Mouse (Mus musculus) frontal cortex, adult 2 months (tissue): ENCODE results near the gene Filip1l. TPM values are rescaled to one million over a fixed set of nuclear protein-coding genes. Genes with fewer than 3 reads are reported as not detected.

Experiments used
- DNase-seq, 2 experiments: peaks; one replicate each; pipeline ENCODE4 v3.0.0; 2022; ENCODE audit warnings: low spot score in 1 of 2; ENCODE audit errors: extremely low spot score in 1 of 2
- polyA plus RNA-seq: library from polyadenylated mRNA; depleted of rRNA; stranded (reverse); fragments of >200 nt; gene quantifications from 2 replicates; pipeline ENCODE4 v1.2.3, GENCODE M21; 2012; rRNA removed

The Filip1l gene
- polyA plus RNA-seq, result 10.6 and 10.9 TPM in 2 replicates

DNA sequence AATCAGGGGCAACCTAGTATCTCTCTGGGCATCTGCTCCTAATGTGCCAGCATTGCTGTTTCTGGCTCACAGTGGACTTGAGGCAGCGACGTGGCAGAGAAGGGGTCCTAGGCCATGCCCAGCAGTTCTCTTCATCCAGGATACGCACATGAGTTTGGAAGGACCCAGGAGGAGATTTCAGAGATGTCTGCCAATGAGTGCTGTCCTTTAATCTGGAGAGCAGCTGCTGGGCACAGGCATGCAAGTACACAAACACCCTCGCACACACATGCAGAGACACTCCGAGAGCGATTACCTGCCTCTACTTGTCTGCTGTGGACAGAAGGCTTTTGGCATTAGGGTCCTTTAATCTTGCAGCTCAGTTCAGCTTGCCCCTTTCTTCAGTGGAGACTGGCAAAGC lies at the start of gene Filip1l:
Filip1l (plus strand) TSS at position 343 of the 400 bp plus-strand sequence.
- no peak for DNase-seq

DNA sequence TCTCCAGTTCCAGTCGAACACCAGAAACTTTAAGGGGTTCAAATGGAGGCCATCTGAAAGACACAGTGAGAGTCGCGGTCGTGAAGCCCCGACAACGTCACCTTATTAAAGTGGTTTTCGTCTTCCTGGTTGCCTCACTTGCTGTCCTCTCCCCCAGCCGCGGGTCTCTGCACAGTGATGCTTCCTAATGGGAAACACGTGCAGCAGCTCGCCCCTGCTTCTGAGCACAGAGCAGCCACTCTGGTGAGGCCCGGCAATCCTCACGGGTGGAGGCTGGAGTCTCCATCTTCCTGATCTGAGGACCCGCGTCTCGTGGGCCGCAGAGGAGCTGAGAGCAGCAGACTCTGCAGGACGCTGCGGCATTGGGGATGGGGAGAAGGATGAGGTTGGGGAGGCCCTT lies 49.2 kb upstream of the Filip1l start:
- no peak for DNase-seq

DNA sequence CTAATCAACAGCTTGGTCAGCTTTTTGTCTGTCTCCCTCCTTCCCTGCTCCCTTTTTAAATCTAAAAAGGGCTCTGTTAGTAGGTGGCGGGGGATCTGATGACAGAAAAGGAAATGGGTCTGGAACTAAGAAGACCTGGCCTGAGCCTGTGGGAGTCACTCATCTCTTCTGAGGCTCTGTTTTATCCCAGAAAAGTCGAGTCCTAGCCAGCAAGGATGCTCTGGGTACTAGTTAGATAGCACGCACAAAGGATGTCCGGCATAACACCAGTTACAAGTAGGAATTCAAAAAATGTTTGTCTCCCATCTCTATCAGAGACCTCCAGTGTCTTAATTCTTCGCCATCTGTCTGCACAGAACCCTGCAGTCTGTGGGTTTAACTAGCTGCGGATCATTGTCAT lies 47.4 kb upstream of the Filip1l start:
- no peak for DNase-seq

DNA sequence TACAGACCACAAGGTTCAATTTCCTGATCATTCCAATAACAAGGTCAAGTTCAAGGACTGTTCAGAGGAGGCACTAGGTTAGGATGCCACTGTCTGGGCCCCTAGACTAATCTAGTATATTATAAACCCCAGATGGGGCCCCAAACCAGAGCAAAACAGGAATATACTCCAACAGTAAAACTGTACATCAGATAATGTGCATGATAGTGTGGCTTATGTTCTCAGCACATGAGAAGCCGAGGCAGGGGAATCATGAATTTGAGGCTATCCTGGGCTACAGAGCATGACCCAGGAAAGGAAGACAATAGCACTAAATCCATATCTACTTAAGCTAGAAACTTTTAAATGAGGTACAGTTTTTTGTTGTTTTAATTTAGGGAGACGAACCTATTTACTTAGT lies 40.8 kb upstream of the Filip1l start:
- no peak for DNase-seq

DNA sequence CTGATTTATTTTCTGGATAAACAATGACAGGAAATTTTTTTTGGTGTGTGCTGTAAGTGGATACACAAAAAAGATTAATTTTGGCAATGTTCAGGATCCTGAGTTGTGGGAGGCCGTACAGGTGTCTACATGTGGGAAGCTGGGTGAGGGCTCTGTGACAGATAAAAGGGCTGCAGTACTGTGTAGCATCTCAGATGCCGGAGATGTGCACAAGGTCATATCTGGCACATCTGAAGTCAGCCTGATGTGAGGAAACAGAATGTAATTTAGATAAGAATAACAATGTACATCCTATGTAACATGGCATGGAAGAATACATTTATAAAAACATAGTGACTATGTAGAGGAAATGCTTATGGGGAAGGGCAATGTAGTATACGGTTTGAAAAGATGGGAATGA lies 39.4 kb upstream of the Filip1l start:
- no peak for DNase-seq

DNA sequence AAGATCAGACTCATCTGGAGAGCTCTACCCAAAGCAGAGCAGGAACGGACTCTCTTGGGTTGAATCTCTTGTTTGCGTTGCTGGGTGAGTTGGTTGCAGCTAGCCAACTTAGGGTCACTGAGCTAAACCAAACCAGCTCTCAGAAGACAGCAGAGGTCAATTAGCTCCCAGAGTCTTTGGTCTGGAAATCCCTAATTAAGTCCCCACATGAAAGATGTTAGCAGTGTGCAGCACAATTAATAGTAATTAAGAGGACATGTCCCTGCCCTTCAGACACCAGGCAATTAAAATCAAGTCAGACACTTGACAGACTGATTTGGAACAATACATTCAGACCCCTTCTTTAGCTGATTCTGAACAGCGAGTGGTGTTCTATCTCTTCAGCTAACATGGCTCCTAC lies 38.7 kb upstream of the Filip1l start:
- DNase-seq, result no peak

DNA sequence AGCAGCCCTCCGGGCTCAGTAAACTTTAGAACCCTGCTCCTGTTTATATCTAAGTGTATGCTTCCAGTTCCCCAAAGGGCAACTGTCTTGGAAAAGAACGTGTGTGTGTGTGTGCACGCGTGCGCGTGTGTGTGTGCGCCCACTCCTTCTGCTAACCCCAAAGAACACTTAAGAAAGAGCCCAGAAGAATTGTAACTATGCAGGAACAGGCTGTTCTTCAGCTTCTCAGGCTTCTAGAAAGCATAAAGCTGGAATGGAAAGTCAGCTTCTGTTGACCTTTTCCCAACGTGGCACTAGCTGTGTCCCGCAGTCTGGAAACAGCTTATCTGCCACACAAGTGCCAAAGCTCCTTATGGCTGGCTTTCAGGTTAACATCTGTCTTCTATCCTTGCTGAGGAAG lies 37.9 kb upstream of the Filip1l start:
- DNase-seq, result no peak

DNA sequence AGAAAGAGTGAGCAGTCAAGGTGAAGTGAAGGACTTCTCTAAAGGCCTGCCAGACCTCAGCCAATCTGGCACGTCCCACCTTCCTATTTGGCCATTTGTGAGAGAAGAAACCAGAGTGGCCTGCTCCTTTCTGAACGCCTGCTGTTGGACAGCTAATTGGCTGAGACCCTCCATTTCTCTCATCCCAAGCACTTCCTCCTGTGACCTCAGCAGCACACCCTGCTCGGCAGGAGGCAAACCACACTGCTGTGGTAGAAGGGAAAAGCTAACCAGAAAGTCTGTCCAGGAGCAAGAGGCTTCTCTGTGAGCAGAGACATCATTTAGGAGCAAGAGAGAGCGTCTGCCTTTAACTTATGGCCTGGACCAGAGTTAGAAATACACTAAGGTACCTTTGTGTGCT lies 35.8 kb upstream of the Filip1l start:
- no peak for DNase-seq

DNA sequence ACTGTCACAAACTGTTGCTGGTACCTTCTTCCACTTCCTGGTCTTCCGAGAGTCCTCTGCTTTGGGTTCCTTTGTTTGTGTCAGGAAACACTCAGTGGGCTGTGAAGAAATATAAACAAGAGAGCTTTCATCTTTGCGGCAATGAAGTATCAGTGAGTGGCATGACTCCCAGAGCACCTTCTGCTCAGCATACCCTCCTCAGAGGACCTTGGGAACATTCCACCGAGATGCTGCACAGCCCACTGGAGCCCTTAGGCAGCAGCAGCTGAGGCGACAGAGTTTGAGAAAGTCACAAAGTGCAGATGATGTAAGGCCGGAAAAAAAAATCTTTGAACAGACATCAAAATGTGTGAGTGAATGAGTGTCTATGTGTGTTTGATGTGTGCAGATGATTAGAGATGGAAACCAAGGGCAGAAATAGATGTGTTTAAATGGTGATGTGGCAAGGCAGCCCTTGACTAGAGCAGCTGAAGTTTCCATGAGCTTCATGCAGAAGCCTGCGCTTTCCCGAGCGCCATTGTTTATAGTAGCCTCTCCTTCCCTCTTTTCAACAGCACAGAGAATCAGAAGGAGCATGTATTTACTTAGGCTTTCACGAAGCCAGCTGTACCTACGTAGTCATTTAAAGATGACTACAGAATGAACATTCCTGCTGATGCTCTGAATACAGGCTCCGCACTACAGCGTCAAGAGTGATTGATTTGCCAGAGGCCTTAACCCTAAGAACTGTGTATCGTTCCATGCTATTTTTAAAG lies 34.8 kb upstream of the Filip1l start:
- DNase-seq, result no peak

DNA sequence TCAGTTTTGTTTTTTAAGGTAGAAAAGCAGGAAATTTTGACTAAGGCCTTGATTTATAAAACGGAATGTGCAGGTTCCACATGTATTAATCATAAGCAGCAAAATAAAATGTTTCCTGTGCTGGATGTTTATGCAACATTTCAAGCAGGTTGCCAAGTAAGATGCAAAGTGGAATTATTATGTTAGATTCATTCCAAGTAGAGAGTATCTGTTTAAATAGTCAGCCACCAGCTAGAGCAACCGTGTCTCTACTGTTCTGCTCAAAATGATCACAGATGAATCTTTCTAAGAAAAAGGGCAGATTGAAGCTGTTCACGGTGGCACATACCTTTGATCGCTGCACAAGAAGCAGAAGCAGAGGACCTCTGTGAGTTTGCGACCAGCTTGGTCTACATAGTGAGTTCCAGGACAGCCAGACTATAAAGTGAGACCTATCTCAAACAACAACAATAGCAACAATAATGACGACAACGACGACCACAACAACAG lies 34.2 kb upstream of the Filip1l start:
- no peak for DNase-seq

DNA sequence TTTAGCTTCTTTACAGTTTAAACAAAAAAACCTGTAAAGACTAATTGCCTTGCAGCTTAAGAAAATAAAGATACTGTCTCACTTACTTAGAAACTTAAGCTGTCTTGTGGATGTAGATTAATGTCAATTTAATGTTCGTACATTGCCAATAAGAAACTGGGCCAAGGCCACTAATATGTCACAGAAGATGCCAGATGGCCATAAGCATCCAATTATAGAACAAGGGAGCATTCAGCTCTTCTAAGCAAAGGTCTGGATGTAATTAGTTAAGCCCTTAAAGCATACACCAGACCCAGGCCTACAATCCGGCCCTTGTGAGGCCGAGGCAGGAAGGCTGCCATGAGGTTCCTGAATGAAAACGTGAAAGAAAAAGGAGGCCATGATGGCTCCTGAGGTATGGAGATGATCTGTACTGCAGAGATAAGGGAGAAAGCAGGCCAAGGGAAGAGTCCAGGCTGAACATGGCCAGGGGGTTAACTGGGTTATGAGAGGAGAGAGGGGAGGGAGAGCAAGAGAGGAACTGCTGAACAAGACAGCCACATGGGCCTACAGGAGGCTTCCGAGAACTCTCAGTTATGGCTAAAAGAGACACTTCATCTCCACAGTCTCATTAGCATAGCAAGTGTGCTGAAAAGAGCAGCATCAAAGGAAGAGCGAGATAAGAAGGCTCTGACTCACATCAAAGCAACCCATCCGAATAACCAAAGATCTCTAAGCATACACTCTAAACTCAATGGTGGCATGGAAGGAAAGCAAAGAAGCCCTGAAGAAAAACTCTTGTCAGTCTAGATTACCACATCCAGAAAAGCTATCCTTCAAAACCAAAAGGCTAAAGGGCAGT lies 33.4 kb upstream of the Filip1l start:
- no peak for DNase-seq

DNA sequence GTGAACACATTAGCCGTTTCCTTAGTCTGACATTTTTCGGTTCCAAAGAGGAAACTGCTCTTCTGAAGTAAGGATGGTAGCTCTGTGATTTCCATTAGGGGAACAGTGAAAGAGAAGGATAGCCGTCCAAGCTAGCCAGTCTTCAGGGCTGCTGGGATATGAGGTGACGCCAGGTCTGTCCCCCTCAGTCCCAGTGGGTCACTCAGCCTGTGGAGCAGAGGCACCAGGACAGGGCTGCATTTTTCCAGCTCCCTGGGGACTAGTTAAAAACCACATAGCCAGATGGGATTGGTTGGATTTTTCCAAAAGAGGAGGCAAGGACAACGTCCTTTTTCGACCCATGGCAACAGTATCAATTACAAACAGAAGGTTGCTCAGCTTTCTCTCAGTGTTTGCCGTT lies 25.9 kb upstream of the Filip1l start:
- DNase-seq, result no peak

DNA sequence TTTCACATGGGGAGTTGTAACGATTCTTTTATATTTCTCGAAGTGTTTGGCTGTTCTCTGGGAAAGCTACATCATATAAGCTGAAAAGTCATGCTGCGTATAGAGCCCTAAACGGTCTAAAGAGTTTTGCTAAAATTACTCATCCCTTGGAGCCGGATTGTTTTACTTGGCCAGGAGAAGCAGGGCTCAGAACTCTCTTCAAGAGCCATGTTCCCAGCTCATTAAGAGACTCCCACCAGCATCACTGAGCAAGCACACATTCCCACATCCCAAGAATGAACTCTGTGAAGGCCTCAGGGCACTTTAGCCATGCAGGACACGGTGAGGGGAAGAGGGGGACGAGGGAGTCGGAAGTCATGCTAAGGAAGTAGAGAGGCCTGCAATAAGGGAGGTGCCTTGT lies 23.9 kb upstream of the Filip1l start:
- DNase-seq, result no peak

DNA sequence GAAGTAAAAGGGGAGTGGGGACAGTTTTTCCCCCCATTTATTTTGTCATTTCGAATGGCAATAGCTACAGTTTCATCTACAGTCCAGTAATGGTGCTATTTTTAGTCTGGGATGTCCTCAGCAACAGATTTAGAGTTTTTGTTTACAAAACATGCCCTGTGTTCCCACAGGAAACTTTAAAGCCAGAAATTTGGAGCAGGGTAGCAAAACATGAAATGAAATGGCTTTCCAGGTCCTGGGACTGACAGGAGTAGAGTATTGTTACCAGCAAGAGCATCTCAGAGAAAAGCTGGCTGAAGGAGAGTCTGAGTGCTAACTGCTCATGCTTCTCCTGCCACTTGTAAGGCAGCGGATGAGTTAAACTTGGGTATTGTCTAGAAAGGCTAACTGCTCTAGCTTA lies 22.8 kb upstream of the Filip1l start:
- no peak for DNase-seq

DNA sequence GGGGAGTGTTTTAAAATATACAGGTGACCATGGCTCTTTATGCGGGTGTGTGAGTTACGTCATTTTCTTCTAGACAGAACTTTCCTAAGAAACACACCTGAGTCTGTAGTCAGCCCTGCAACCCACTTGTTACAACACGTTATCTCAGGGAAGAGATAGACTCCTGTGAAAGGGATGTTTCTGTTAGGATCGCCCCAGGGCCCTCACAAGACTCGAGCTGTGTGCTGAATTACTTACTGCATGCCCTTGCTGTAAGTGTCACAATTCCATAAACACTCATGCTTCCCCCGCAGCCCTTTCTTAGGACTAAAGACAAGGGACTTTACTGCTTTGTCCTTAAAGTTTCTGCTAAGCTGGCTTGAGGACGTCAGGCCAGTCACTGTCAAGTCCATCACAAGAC lies 20.6 kb upstream of the Filip1l start:
- no peak for DNase-seq

DNA sequence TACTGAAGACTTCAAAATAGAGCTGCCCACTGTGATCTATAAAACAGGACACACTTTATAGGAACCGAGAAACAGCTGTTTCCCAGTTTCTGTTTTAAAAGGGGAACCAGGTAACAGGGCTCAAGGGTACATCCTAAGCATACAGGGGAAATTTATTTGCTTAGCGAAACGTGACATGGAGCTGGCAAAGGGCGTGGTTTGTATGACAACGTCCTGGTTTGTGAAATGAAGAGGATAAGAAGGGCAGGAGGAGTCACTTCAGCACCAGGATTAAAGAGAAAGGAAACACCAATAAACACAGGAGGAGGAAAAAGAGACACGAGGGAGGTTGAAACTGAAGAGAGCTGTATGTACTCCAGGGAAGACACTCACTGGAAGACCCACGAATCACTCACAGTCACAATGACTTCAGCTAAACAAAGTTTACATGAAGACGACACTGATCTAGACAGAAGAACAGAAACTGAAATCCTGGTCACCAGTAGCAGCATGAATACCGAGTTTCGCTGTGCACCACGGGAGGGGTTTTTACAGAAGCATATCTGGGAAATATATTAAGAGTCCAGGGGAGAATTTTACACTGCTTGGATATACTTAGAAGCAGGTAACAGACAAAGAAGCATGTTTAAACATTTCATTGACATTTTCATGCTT lies 16.0 kb upstream of the Filip1l start:
- no peak for DNase-seq

DNA sequence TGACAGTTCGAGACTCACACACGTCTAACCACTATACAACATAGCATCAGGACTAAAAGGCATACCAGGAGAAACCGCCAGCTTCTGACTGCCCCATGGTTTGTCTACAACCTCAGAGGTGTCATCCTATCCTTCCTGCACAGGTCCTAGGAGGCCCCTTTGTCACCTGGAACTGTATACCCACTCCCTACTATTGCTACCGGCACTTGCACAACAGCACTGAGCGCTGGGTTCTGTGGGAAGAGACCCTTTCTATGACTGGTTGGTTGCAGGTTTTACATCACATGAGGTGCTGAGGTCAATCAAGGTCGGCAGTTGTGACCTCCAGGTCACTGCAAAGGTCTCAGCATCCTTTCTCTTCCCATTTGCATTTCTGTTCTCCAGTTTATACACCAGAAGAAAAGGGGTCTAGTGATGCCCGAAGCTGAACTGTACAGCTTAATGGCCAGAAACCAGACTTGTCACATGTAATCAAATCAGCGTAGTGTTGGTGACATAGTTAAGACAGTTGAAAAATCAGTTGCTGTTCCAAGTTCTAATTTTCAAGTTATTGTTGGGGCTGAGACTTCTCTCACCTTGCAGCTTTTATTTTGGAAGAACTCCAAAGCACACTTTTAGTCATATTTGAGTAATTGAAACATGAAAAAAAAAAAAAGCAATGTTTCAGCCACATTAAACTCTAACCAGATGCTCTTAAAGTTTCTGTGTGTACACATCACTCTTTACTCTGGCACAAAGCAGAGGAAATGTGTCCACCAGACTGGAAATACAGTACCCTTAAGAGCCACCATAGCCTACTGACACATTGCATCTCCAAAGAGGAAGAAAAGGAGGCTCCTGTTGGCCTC lies 12.9 kb upstream of the Filip1l start:
- no peak for DNase-seq

DNA sequence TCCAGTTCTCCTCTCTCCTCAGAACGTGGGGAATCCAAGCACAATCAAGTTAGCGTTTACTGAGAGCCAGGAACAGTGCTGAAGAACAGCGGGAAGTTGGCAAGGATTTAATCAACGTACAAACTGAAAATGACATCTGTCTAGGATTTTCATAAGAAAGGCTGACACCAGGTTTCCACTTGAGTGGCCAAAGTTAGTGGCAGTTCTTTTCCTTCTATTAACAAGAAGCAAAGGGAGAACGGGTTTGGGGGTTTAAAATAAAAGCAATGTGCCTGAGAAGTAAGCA lies 12.3 kb upstream of the Filip1l start:
- no peak for DNase-seq

DNA sequence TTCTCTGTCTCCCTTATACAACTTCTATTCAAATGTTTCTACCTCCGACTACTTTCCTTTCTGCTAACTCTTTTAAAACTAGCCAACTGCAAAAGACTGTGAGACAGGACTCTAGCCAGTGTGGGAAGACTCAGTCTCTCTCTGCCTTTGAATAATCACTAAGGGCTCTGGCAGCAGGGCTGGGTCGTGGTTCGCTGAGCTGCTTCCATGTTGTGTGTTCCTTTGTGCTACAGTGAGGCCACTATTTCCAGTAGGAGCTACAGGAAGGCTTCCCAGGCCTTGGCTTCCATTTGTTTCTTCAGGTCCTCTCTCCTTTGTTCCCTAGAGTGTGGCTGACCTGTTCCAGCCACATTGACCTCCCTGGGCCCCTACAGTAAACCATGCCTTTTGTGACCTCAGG lies 6.6 kb upstream of the Filip1l start:
- DNase-seq, result no peak

DNA sequence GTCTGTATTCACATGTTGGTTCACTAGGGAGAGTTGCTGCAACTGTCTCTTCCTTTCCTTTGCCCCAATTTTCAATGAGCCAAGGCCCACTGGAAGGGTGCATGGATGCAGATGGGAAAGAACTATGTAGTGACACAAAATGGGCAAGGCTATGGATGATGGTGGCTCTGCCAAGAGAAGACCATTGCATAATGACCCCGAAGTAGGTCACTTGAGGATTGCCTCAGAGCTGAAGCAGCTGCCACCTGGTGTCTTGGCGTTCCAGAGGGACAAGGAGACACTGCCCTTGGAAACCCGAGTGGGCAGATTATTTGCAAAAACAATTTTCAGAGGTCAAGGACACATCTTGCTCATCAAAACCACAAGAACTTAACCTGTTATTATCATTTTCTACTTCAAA lies 3.9 kb upstream of the Filip1l start:
- no peak for DNase-seq

DNA sequence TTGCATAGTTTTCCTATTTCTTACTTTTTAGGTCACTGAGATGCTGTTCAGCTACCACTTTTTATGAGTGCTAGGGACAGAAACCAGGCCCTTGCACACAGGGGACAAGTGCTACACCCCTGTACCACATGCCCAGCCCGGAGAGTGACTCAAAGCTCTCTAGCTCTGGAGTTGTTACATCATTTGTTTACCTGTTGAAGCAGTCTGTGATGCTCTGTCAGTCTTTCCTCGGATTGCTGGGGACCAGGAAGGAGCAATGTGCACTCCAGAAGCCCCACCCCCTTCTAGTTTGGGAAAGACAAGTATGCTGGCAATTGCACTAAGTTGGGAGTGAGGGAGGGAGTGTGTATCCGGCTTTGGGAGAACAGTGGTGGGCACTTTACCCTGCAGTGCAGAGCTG lies 3.2 kb upstream of the Filip1l start:
- no peak for DNase-seq
